Mouse (Mus musculus) stomach, embryonic 16.5 days (tissue): ENCODE measurements around the gene Vmn1r29. TPM values are rescaled to one million over a fixed set of nuclear protein-coding genes. Genes with fewer than 3 reads are reported as not detected.
"Not testable (repeated sequence)": the region's sequence is repeated elsewhere in the genome, so short reads cannot be mapped to it uniquely, and the experiment has no call there.

Source experiments
- ATAC-seq: fragments of 200-750 bp; cut with Nextera tagmentation; 2 replicates; pipeline ENCODE4 v1.8.0; 2017; ENCODE audit warnings: moderate number of reproducible peaks, moderate TSS enrichment; ENCODE audit not compliant: insufficient read depth, low FRiP score
- H3K27ac ChIP-seq: fragments of 300-500 bp; sonication (generic); 2 replicates; pipeline ENCODE4 v1.5.1; 2014; ENCODE audit warnings: low read length
- H3K27me3 ChIP-seq: fragments of 300-500 bp; sonication (generic); 2 replicates; pipeline ENCODE4 v1.6.1; 2014; ENCODE audit warnings: low read length, control low read depth, mixed read lengths; ENCODE audit not compliant: control insufficient read depth, insufficient read depth
- H3K36me3 ChIP-seq: fragments of 300-500 bp; sonication (generic); 2 replicates; pipeline ENCODE4 v1.6.1; 2014; ENCODE audit warnings: low read length; ENCODE audit not compliant: control insufficient read depth, insufficient read depth
- H3K4me1 ChIP-seq: fragments of 300-500 bp; sonication (generic); 2 replicates; pipeline ENCODE4 v1.6.1; 2014; ENCODE audit warnings: low read length, control low read depth, mixed read lengths; ENCODE audit not compliant: control insufficient read depth, insufficient read depth
- H3K4me2 ChIP-seq: fragments of 300-500 bp; sonication (generic); 2 replicates; pipeline ENCODE4 v1.6.1; 2014; ENCODE audit warnings: low read depth, low read length, mixed read lengths
- H3K4me3 ChIP-seq: fragments of 300-500 bp; sonication (generic); replicated peaks from 2 replicates; pipeline ENCODE4 v1.5.1; 2014; ENCODE audit warnings: mild to moderate bottlenecking, low read length
- H3K9ac ChIP-seq: fragments of 300-500 bp; sonication (generic); 2 replicates; pipeline ENCODE4 v1.6.1; 2014; ENCODE audit warnings: low read length
- H3K9me3 ChIP-seq: fragments of 300-500 bp; sonication (generic); replicated peaks from 2 replicates; pipeline ENCODE4 v1.6.1; 2016; ENCODE audit warnings: low read length, control low read depth; ENCODE audit not compliant: control insufficient read depth
- WGBS: fragments of 180-500 bp; shearing (Covaris S2); extraction: QIAGEN DNeasy Blood & Tissue Kit; methylation state at CpG from one replicate; pipeline ENCODE4 v1.1.7; 2014; 5-methylcytosine and 5-hydroxymethylcytosine counted together
- polyA plus RNA-seq: library from polyadenylated mRNA; unstranded; fragments of >200 nt; fragmentation: Nextera tagmentation; extraction: Ambion mirVana; gene quantifications from 2 replicates; pipeline ENCODE4 v1.2.1, GENCODE M21; 2015

Vmn1r29 gene
- polyA plus RNA-seq = not detected in 2 replicates

GRCm38 (mm10) chr6:58301249-58301648 is at the start of gene Vmn1r29:
TSS of gene Vmn1r29 (plus strand) at chr6:58301549.
- no peak for ATAC-seq
- Histone ChIP-seq H3K36me3 (no peaks in the 10 kb centered on the region), H3K4me2 (no peak within 1 kb of the TSS), H3K4me3 (no peak within 1 kb of the TSS), H3K9ac (no peak within 1 kb of the TSS), H3K9me3 (no peaks in the 10 kb centered on the region), H3K4me1 (no peaks in the 10 kb centered on the region), H3K27me3 (no peaks in the 10 kb centered on the region), H3K27ac (no peak within 1 kb of the TSS)

- H3K27me3 ChIP-seq = no peaks in the 10 kb centered on the region
- no peak within 1 kb of the TSS for H3K4me2 ChIP-seq
- no peak within 1 kb of the TSS for H3K27ac ChIP-seq
- ATAC-seq = no peak
- no peaks in the 10 kb centered on the region for H3K36me3 ChIP-seq
- no peak within 1 kb of the TSS for H3K4me3 ChIP-seq
- no peak within 1 kb of the TSS for H3K9ac ChIP-seq
- H3K4me1 ChIP-seq = no peaks in the 10 kb centered on the region
- 89% methylated on average over 1 of the region's 1 CpGs for WGBS
- no peaks in the 10 kb centered on the region for H3K9me3 ChIP-seq
These were observed 39.6 kb upstream of the Vmn1r29 start, which contains the start of gene Vmn1r28 for GRCm38 (mm10) chr6:58261737-58262136. TSS of gene Vmn1r28 (plus strand) at chr6:58262037.

GRCm38 (mm10) chr6:58279661-58280060 is 21.7 kb upstream of the Vmn1r29 start:
- H3K9me3 ChIP-seq, H3K36me3 ChIP-seq: not testable (repeated sequence)
- 100% methylated on average over 1 of the region's 1 CpGs for WGBS

DNA sequence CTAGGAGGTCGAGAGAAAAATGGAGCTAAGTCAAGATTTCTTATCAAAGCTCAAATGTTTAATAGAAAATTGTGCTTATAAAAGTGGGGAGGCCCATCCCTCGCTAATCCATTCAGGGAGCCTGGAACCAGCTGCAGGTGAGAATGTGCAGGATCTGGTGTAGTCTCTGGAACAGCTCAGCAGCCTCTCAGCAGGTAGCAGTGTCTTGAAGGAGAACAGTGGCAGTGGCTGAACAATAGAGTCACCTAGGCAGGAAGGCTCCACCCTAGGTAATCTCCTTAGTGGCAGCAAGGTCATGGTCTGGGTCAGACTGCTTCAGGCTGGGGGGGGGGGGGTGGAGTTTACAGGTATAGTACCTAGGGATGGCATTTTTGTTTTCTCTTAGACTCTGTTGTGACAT is 9.1 kb upstream of the Vmn1r29 start:
- 59% methylated on average over 2 of the region's 2 CpGs for WGBS
- Histone ChIP-seq H3K9ac (no peak overlapping the region), H3K9me3 (no peaks in the 10 kb centered on the region), H3K4me2 (no peak overlapping the region), H3K36me3 (no peaks in the 10 kb centered on the region), H3K4me3 (no peak overlapping the region), H3K4me1 (no peaks in the 10 kb centered on the region), H3K27ac (no peak overlapping the region), H3K27me3 (no peaks in the 10 kb centered on the region)
- ATAC-seq = no peak

More at GRCm38 (mm10) chr6:58279661-58280060, 21.7 kb upstream of the Vmn1r29 start:
- H3K4me3 ChIP-seq, H3K9ac ChIP-seq, H3K4me2 ChIP-seq, H3K27ac ChIP-seq, H3K4me1 ChIP-seq, H3K27me3 ChIP-seq, ATAC-seq: not testable (repeated sequence)

DNA sequence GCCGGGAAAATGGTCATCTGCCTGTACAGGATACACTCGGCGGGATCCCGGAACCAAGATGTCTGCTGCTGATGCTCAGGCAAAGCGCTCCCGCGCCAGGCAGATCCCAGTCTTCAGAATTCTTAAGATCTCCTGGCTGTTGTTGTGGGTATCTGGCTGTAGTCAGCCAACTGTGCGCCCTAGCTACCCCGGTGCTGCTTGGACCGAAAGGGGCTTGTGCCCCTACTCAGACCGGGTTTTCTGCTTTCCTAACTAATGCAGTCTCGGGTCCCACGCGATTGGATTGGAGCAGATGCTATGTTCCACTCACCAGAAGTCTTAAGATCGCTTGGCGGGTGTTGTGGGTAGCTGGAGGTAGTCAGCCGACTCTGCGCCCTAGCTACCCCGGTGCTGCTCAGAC is 2.8 kb upstream of the Vmn1r29 start:
- not testable (repeated sequence) for ATAC-seq

GRCm38 (mm10) chr6:58330686-58331085 is 29.3 kb downstream of the Vmn1r29 start:
- not testable (repeated sequence) for H3K9ac ChIP-seq, H3K27me3 ChIP-seq, ATAC-seq, H3K4me3 ChIP-seq, H3K9me3 ChIP-seq, H3K4me2 ChIP-seq, H3K27ac ChIP-seq, H3K36me3 ChIP-seq, H3K4me1 ChIP-seq
- 78% methylated on average over 17 of the region's 17 CpGs for WGBS

More for the DNA sequence above, 2.8 kb upstream of the Vmn1r29 start:
- not testable (repeated sequence) for H3K27me3 ChIP-seq, H3K9me3 ChIP-seq, H3K4me2 ChIP-seq, H3K4me1 ChIP-seq, H3K4me3 ChIP-seq, H3K36me3 ChIP-seq, H3K9ac ChIP-seq, H3K27ac ChIP-seq
- 80% methylated on average over 19 of the region's 19 CpGs for WGBS

Other genes with a start within 250 kb of the Vmn1r29 start
- not detected in 2 replicates for gene Vmn1r27, start 82.7 kb upstream of the Vmn1r29 start, polyA plus RNA-seq
- gene Vmn1r28, start 39.5 kb upstream of the Vmn1r29 start, polyA plus RNA-seq = not detected in 2 replicates
- gene Vmn1r30, start 141.8 kb downstream of the Vmn1r29 start, polyA plus RNA-seq = not detected in 2 replicates
- not detected in 2 replicates for gene Vmn1r31, start 173.8 kb downstream of the Vmn1r29 start, polyA plus RNA-seq